Mouse (Mus musculus) gastrocnemius, adult 8-10 months (tissue): ENCODE measurements around the gene Timm8a1. TPM values are rescaled to one million over a fixed set of nuclear protein-coding genes. Genes with fewer than 3 reads are reported as not detected.
"Not testable (repeated sequence)": the region's sequence is repeated elsewhere in the genome, so short reads cannot be mapped to it uniquely, and the experiment has no call there.

ENCODE experiments used
- DNase-seq, 2 experiments: peaks; one replicate each; pipeline ENCODE4 v3.0.0; 2022; ENCODE audit warnings: low spot score in 2 of 2
- total RNA-seq, 4 experiments: library from RNA; stranded (reverse); gene quantifications; 2 replicates each; pipeline ENCODE4 v1.2.4; 2022

The Timm8a1 gene
- 10 to 100 TPM in 1 of 4 experiments, 1 to 10 TPM in 3; 7.9 to 12.2 (median 9.1) TPM for total RNA-seq

DNA sequence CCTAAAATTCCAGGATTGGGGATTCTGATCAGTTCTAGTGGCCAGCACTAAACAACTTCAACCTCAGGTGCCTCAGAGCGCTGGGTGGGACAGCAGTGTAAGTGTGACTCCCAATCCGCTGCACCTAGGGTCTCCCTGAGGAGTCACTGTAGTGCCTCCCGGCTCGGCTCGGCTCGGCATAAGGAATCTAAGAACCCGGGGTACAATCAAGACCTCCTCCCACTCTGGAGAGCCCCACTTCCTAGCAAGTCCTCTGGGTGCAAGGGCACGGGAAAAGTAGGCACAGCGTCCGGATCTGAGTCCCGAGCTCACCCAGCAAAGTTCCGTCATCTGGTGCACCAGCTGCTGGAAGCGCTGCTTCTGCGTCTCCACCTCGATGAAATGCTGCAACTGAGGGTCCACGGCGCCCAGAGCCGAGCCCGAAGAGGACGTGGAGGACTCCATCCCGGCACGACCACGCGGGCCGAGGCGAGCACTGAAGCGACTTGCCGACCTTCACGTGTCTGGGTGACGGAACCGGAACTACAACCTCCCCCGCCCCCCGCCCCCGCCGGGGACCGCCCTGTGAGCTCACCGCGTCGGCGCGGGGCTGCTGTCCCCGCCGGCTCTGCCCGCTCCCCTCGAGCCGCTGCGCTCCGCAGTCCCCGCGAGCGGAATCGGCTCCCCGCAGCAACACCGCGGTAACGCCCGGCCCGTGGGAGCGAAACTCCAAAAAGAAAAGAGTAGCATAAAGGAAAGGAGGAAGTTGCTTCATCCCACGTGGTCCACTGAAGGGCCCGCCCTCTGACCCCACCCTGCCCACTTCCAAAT lies at the start of gene Timm8a1:
TSS of gene Timm8a1 (minus strand) at position 721 of the 810 bp plus-strand sequence.
- peak; percentile 6 to 28 for DNase-seq

DNA sequence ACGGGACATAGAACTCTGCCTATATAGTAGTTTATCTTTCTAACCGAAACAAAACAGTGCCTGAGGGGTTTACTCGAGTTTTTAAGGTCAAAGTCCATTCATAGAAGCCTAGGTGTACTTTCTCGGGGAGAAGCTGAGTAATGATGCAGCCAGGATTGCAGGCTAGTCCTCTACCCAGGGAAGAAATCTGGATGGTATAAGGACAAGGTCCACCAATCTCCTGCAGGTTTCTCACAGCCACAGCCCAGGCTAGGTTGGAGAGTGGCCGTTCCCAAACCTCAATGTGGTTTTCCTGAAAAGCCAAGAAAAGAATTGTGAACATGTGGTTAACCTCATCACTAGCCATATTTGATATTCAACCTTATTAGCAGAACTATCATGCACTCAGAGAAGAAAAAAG lies 48.2 kb upstream of the Timm8a1 start:
- DNase-seq: no peak

DNA sequence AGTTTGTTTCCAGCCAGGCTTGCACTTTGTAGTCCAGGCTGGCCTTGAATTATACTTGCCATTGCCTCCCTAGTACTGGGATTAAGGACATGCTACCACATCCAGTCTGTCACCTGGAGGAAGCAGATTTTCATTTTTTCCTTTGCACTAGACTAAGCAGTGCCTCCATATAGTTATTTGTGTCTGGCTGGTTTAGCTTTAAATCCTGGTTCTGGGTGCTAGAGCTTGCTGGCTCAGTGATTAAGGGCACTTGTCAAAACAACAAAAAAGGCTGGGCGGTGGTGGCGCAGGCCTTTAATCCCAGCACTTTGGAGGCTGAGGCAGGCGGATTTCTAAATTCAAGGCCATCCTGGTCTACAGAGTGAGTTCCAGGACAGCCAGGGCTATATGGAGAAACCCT lies 47.3 kb upstream of the Timm8a1 start:
- DNase-seq: no peak

DNA sequence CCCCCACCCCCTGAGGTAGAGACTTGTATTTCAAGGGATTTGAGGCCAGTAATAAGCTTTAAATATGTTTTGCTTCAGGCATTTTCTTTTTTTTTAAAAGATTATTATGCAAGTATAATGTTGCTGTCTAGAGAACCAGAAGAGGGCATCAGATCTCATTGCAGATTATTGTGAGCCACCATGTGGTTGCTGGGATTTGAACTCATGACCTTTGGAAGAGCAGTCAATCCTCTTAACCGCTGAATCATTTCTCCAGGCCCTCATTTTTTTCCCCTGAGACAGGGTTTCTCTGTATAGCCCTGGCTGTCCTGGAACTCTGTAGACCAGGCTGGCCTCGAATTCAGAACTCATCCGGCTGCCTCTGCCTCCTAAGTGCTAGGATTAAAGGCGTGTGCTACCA lies 46.6 kb upstream of the Timm8a1 start:
- no peak for DNase-seq

DNA sequence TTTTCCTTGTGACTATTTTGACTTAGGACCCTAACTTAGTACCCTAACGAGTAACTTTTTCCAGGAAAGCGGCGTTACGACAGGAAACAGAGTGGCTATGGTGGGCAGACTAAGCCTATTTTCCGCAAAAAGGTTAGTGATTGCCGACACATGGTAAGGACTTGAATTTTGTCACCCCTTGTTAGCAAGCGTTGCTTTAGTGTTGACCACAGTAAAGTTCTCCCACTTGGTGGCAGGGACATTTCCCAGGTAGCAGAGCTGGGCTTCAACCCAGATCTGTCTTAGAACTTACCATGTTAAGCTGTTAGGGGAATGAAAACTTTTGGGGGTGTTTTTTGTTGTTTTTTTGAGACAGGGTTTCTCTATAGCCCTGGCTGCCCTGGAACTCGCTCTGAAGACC lies 44.8 kb upstream of the Timm8a1 start:
- no peak for DNase-seq

DNA sequence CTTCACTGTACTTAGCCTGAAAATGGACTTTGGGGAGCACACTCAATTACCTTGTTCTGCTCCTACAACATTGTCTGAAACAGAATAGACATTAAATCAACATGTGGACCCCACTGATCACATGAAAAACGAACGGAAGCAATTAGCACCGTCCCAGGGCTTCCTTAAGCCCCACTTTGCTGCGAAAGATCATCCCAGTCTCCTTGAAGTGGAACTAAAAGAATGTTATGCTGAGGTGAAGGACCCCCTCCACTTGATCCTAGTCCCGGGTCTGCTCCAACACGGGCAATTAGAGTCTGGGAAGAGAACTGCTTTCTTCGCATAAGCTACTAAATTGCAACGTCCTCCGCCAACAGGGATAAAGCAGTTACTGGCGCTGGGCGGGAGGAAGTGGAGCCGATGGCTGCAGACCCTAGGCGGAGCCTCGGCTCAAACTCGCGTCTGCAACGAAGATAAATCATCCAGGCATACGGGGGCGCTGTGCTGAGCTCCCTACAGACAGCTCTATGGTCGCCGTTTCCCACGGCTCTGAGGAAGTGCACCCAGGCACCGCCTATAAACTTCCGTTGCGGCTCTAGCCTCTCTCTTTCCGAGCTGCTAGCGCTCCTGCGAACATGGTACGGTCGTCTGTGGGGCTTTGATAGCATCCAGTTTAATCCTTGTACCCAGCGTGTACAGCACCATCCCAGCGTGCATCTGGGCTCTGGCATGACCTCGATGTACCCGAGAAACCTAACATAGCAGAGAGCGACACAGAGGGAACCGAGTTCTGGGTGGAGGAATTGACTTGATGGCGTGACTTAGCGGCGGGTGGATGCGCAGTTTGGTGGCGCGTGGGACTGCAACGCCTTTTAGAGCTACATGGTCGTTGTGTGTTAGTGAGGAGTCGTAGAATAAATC lies 43.7 kb upstream of the Timm8a1 start, which contains the start of gene Rpl36a:
TSS of gene Rpl36a (plus strand) at position 552 of the 900 bp plus-strand sequence.
- peak; percentile 61 to 83 for DNase-seq

DNA sequence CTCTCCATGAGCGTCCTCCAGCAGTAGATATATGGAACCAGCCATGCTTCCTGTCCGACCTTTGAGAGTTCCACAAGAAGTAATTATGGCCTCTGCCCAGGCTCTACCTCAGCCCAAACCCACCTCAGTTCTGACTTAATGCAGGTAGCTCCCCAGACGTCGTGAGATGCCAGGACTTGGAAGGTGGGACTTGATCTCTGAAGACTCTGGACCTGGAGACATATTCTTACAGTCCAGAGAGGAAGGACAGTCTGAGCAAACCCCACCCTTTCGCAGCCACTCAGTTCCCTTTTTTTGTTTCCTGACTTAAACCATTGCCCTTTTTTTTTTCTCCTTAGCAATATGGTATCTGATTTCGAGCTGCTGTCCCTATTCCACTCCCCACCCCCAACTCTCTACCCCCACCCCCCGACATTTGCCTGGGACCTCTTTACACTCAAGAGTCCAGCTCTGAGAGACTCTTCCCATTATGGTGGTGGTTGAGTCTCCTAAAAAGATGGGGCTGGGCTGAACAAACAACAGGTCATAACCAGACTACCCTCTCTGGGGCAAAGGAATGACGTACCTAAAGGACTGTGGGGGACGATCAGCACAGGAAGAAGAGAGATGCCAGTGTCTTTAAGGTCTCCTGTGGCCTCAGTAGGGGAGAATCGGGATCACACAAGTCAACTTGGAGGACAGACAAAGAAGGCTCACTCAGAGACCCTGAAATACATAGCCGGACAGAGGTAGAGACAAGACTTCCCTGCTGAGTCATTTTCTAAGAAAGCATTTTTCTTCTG lies 41.4 kb upstream of the Timm8a1 start, which contains the start of gene Btk:
TSS of gene Btk (minus strand) at position 683 of the 782 bp plus-strand sequence.
- DNase-seq: no peak

DNA sequence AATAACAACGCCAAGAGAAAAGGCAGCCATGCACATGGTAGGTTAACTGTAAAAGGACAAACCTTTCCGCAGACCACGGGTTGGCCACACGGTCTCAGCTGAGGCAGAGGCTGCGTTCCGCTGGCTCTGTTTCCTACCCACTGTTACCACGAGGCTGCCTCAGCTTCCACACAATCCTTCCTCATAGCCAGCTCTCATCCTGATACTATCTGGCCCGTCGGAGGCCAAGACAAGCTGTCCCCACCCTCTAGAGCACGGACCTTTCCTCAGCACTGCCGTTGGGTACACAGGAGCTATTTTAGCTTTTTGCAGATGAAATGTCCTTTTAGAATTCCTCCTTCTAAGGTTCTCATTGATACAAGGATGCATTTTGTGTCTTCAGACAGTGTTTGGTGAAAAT lies 40.6 kb upstream of the Timm8a1 start:
- DNase-seq: no peak

DNA sequence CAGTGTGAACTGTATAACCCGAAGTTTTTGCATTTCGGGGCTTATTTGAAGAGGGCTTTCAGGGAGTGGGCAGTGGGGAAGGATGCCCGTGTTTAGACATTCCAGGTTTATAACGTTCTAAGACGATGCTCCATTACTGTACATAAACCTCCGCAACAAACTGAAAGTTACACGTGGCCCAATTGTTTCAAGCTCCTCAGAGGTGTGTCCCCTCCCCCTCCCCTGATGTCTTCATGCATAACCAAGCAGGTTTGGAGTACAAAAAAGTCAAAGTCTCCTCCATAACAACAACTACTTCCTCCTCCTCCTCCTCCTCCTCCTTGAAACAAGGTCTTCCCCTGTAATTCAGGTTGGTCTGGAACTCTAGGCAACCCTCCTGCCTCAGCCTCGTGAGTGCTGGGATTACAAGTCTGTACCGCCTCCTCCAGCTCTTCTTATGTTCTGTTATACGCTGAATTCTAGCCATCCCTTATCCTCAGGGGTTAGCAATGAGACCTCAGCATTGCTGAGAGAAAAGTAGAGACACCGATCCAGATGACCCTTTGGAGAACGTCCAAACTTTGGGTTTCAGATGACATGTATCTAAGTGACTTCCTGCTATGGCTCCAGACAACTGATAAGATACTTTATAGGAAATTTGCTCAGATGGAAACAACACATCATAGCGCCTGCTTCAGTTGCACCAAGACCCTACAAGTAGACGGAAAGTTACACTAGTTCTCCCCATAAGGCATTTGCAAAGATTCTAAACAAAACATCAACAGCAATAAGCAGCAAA lies 39.1 kb upstream of the Timm8a1 start:
- DNase-seq: no peak

DNA sequence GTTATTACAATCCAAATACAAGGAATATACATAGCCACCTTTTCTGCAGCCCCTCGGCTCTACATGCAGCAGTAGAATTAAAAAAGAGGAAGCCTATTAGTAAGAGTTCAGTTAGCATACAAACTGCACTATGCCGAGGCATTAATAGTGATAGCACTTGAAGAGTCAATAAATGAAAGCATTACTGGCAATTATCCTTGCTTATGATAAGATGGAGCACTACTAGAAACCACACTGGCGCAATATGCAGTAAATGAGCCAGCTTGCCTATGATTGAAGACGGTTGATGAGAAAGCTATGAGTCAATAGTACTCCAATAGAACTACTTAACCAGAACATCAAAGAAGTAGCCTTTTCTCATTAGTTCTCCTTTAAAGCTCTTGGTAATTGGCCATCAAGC lies 36.2 kb upstream of the Timm8a1 start:
- DNase-seq: no peak

DNA sequence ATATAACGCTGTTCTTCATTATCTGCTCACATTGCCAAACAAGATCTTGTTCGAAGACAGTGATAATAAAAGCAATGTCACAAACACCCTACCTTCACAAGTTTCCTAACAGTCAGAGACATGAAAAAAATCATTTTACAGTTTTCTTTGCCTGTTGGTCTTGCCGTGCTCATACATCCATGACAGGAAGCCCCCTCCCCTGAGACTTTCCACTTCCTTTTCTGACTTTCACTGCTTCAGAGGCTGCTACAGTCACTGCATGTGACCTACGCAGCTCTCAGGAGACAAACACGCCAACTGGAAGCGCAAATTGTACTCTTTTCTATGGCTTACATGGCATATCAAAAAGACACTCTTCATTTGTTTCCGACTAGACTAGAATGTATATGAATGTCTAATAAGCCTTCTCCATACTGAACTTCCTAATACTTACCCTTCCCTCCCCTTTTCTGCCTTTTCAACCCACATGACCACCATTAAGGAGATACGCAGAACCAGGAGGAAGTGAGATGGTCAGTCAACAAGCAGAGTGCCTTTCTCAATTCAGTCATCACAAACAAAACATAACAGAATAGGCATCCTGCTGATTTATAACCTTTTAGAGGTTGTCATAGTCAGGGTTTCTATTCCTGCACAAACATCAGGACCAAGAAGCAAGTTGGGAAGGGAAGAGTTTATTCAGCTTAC lies 25.0 kb upstream of the Timm8a1 start:
- DNase-seq: no peak

DNA sequence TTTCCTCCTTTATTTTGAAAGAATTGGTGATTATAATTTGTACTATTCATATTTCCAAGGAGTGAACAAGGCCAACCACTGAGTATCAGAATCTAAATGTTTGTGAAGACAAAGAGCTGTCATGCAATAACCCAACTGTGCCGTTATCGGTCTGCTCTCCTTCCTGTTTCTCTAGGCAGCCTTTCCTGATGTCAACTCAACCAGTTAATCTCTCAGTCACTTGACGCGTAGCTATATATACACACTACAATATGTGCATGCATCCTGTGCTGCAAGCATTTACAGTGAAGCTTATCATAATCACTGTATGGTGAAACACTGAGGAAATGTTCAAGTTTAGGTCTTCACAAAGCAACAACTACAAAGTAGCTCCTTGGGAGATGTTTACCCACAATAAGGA lies 22.7 kb upstream of the Timm8a1 start:
- no peak for DNase-seq

DNA sequence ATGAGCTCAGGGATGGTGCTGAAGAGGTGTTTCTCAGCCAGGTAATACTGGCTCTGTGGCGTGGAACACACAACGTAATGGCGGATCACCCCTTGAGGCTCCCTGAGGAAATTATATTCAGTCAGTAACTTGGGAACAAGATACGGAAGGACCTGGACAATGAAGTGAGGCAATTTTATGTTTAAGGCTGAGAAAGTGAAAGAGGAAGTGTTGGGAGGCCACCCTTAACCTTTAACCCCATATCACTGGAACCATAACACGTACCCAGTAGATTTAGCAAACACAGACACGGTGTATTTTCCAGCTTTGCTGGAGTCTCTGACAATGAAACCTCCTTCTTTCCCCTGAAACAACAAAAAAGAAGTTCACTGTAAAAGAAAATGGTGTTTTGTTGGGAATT lies 12.8 kb upstream of the Timm8a1 start:
- DNase-seq: no peak

DNA sequence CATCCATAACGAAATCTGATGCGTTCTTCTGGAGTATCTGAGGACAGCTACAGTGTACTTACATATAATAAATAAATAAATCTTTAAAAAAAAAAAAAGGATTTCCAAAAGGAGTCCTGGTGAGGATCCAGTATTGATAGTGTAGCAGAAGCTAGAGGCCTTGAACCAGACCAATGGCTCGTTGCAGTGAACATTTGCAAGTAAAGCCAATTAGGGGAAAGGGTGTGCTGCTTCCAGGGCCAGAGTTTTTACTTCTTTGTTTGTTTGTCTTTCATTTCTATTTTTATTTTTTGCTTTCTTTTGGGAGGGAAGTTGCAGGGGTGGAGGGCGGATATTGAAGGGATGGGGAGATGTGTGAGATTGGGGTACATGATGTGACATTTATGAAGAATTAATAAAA lies 11.7 kb upstream of the Timm8a1 start:
- DNase-seq: no peak

DNA sequence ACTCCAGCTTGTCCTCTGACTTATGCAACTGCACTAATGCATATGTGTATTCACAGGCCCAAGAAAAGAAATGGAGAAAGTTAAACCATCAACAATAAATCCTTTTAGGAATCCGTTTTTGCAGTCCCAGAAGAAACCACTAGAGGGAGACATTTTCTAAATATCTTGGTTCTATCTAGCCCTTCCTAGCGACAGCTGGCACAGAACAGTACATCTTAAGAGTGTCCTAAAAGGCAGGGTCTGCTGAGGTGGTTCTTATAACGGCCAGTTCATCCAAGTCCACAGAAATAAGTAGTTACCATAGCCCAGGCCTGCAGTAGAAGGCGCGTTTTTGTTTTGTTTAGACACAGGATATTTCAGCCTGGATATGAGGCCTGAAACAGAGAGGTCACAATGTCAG lies 9.2 kb upstream of the Timm8a1 start:
- no peak for DNase-seq

DNA sequence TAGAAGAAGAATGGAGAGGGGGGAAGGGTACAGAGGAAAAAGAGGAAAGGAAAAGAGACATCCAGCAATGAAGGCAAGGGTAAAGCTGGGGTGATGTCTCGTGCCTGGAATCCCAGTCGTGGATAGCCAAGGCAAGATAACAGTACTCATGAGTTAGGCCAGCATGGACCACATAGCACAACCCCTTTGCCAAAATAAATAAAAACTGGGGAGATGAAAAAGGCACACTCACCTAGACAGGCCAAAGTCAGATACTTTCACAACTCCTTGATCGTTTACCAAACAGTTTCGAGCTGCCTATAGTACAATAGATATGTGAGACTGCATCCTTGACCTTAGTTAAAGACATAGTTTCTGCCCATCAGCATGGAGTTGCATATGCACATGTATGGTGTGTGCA lies 5.7 kb upstream of the Timm8a1 start:
- DNase-seq: no peak

DNA sequence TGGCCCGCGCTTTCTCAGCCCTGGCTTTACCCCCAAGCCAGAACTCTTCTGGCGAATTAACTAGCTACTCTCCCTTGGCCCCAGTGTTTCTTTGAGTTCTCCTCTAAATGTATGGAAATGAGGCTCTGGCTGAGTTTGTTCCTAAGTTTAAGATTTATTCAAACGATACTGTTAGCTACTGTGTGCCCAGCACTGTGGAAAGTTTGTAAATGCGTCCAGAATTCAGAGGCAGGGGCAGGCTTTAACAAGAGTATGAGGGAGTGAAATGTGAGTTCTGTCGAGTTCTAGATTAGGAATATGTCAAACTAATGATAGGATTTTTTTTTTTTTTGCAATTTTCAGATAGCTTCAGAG lies 267 bp upstream of the Timm8a1 start:
- DNase-seq: no peak

DNA sequence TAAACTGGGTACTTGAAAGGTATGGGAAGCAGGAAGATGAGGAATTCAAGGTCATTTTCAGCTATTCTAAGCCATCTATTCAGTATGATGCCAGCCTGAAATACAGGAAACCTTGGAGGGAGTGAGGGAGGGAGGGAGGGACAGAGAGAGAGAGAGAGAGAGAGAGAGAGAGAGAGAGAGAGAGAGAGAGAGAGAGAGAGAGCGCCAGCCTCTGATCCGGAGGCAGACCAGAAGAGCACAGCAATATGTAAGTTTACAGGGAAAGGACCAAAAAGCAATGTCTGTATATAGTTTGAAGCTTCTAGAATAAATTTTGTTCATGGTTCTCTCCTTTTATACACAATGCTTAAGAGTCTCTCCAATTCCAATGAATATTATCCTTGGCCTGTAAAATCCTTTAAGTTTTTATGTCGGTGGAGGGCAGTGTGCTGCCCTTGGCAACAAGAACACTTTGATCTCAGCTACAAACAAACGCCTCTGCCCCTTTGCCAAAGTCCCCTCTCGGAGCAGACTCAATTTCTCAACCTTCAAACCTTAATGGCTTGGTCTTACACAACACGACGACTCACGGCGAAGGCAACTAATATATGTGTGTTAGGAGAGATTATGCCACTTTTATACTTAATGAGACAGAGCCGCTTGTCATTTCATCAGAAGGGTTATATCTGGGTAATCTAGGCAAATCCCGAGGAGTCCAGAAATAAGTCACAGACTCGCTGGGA lies 1.1 kb downstream of the Timm8a1 start:
- no peak for DNase-seq

DNA sequence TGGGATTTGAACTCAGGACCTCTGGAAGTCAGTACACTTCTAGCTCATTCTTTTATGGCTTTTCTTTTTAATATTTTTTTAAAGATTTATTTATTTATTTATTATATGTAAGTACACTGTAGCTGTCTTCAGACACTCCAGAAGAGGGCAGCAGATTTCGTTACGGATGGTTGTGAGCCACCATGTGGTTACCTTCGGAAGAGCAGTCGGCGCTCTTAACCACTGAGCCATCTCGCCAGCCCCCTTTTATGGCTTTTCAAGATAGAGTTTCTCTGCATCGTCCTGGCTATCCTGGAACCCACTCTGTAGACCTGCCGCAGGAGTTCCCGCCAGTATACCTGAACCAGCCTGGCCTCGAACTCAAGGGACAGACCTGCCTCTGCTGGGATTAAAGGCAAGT lies 1.9 kb downstream of the Timm8a1 start:
- not testable (repeated sequence) for DNase-seq

DNA sequence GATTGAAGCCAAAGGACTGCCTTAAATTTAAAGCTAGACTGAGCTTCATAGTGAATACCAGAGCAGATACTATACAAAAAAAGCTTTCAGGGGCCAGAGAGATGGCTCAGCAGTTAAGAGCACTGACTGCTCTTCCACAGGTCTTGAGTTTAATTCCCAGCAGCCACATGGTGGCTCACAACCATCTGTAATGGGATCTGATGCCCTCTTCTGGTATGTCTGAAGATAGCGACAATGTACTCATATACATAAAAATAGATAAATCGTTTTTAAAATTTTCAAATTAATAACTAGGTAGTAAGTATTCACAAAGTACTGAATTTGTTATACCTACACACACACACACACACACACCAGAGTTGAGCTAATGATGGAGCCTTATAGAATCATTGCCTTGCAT lies 8.3 kb downstream of the Timm8a1 start:
- DNase-seq: no peak
